18 mouse cellular contexts compared by ENCODE assay signal in genomic region chr19:56710131-56710905, GRCm38 (mm10). TPM values are rescaled to one million over a fixed set of nuclear protein-coding genes. Genes with fewer than 3 reads are reported as not detected.
DNase-seq lines count a peak whose midpoint lies in the region; ATAC-seq and TF ChIP-seq lines count a peak whose summit lies in the region.
"Had no signal": no experiment of that assay in that cellular context is flagged by ENCODE, and none has a peak within 500 bp of the region (broad histone marks: within the 10 kb centered on the region; RNA-seq: fewer than 3 reads in every experiment).

No protein-coding gene starts in this region.

- TF ChIP-seq POLR2A in cortical plate, adult 2 months (IDR thresholded peaks at IDR 0.05; ENCODE audit: extremely low read depth, insufficient read depth, low read length), result peak; percentile 15; the same call in 1 of the 2 replicates

- no peaks in the 10 kb centered on the region for H3K27me3 ChIP-seq in kidney, postnatal 0 days (ENCODE audit: insufficient read depth, low read length)
- 0 out of 2 replicates have a peak, but pooled peaks cover 4% of the 10 kb centered on the region for H3K27me3 ChIP-seq in hindbrain, embryonic 13.5 days
- H3K27me3 ChIP-seq: embryonic facial prominence, embryonic 15.5 days; neural tube, embryonic 12.5 days; stomach, embryonic 15.5 days had no signal

- no peaks in the 10 kb centered on the region for H3K9me3 ChIP-seq in kidney, postnatal 0 days (replicated peaks; ENCODE audit: low read length)
- H3K9me3 ChIP-seq in hindbrain, embryonic 13.5 days, result no peaks in the 10 kb centered on the region
- H3K9me3 ChIP-seq: embryonic facial prominence, embryonic 15.5 days; heart, embryonic 13.5 days; hindbrain, embryonic 12.5 days; liver, embryonic 12.5 days; neural tube, embryonic 12.5 days; stomach, embryonic 15.5 days had no signal

- H3K4me3 ChIP-seq in kidney, postnatal 0 days (replicated peaks; ENCODE audit: low read depth, low read length), result no peak overlapping the region
- 0 out of 2 replicates have a peak overlapping the region, but pooled peaks have one; percentile 7 for H3K4me3 ChIP-seq in cortical plate, adult 2 months (ENCODE audit: insufficient read depth, low read length)
- no peak overlapping the region for H3K4me3 ChIP-seq in hindbrain, embryonic 13.5 days
- H3K4me3 ChIP-seq: embryonic facial prominence, embryonic 15.5 days; heart, embryonic 13.5 days; hindbrain, embryonic 12.5 days; liver, embryonic 12.5 days; neural tube, embryonic 12.5 days; stomach, embryonic 15.5 days had no signal

- H3K4me2 ChIP-seq in kidney, postnatal 0 days (ENCODE audit: low read length), result no peak overlapping the region
- no peak overlapping the region for H3K4me2 ChIP-seq in hindbrain, embryonic 13.5 days
- H3K4me2 ChIP-seq: embryonic facial prominence, embryonic 15.5 days; heart, embryonic 13.5 days; hindbrain, embryonic 12.5 days; liver, embryonic 12.5 days; neural tube, embryonic 12.5 days; stomach, embryonic 15.5 days had no signal

- peak; percentile 59 for DNase-seq in kidney, postnatal 0 days (ENCODE audit: low spot score)
- DNase-seq in kidney, adult 8-10 months, result no peak
- peak; percentile 43 to 45 for DNase-seq in frontal cortex, postnatal 25 days (ENCODE audit: low spot score in 2 of 2)
- peak; percentile 79 to 86 for DNase-seq in left cerebral cortex, postnatal 36 days (ENCODE audit: low spot score in 2 of 2)
- no peak for DNase-seq in heart, postnatal 36 days
- DNase-seq in adrenal gland, adult 2 months, result no peak
- DNase-seq: gastrocnemius, postnatal 10 days; kidney, adult 18-20 months; lung, postnatal 36 days had no signal

- H3K4me1 ChIP-seq in kidney, postnatal 0 days (replicated peaks; ENCODE audit: insufficient read depth, low read length), result no peaks in the 10 kb centered on the region
- H3K4me1 ChIP-seq in cortical plate, adult 2 months (ENCODE audit: control insufficient read depth, insufficient read depth, low read length), result peaks cover 8% of the 10 kb centered on the region; the same call in 1 of the 2 replicates
- H3K4me1 ChIP-seq in hindbrain, embryonic 13.5 days (replicated peaks), result no peaks in the 10 kb centered on the region
- H3K4me1 ChIP-seq: liver, embryonic 12.5 days; neural tube, embryonic 12.5 days had no signal

- no peak overlapping the region for H3K27ac ChIP-seq in kidney, postnatal 0 days
- peak overlapping the region; percentile 57 for H3K27ac ChIP-seq in cortical plate, adult 2 months (ENCODE audit: insufficient read depth, low read length)
- H3K27ac ChIP-seq in hindbrain, embryonic 13.5 days, result no peak overlapping the region
- H3K27ac ChIP-seq: embryonic facial prominence, embryonic 15.5 days; heart, embryonic 13.5 days; hindbrain, embryonic 12.5 days; liver, embryonic 12.5 days; neural tube, embryonic 12.5 days; stomach, embryonic 15.5 days had no signal

- intact Hi-C loops in left cerebral cortex, postnatal 36 days (cut with DNase I), result loop anchor here (2.0 kb wide), 1 partner anchor 260 kb away; no protein-coding TSS in a partner anchor
- intact Hi-C loops in heart, postnatal 36 days (cut with DNase I), result no loop called here

- H3K9ac ChIP-seq in kidney, postnatal 0 days (ENCODE audit: low read depth, low read length), result no peak overlapping the region
- no peak overlapping the region for H3K9ac ChIP-seq in hindbrain, embryonic 13.5 days
- H3K9ac ChIP-seq: embryonic facial prominence, embryonic 15.5 days; heart, embryonic 13.5 days; hindbrain, embryonic 12.5 days; liver, embryonic 12.5 days; neural tube, embryonic 12.5 days; stomach, embryonic 15.5 days had no signal

- WGBS in kidney, postnatal 0 days, result 66% methylated on average over 17 of the region's 17 CpGs
- 88% methylated on average over 17 of the region's 17 CpGs for WGBS in hindbrain, embryonic 13.5 days

- ATAC-seq in kidney, postnatal 0 days (replicated peaks; ENCODE audit: low FRiP score, low read depth), result no peak
- no peak for ATAC-seq in hindbrain, embryonic 13.5 days (ENCODE audit: low FRiP score)
- ATAC-seq: liver, embryonic 12.5 days; midbrain, embryonic 16.5 days had no signal

- H3K36me3 ChIP-seq in kidney, postnatal 0 days (ENCODE audit: insufficient read depth, low read length), result no peaks in the 10 kb centered on the region
- H3K36me3 ChIP-seq in hindbrain, embryonic 13.5 days, result no peaks in the 10 kb centered on the region
- H3K36me3 ChIP-seq: embryonic facial prominence, embryonic 15.5 days; heart, embryonic 13.5 days; hindbrain, embryonic 12.5 days; liver, embryonic 12.5 days; neural tube, embryonic 12.5 days; stomach, embryonic 15.5 days had no signal

- no peak for TF ChIP-seq CTCF in kidney, postnatal 0 days (IDR thresholded peaks at IDR 0.05; ENCODE audit: low read depth)
- no peak for TF ChIP-seq CTCF in cortical plate, adult 2 months (IDR thresholded peaks at IDR 0.05; ENCODE audit: extremely low read depth, insufficient read depth, low read length)

RNA-seq across cellular contexts. Expression of gene Adrb1, which starts 11.7 kb away (rescaled TPM):
- 0.37 and 0.55 TPM in 2 replicates for polyA plus RNA-seq in kidney, postnatal 0 days (2015; fragmentation: Nextera tagmentation; extraction: Ambion mirVana)
- polyA plus RNA-seq in cortical plate, adult 2 months (2012; rRNA removed), result 30.8 and 34.0 TPM in 2 replicates
- 10 to 100 TPM; 43.2 to 50.9 TPM for total RNA-seq in left cerebral cortex, postnatal 36 days (2021)
- 0.31 and 0.44 TPM in 2 replicates for polyA plus RNA-seq in hindbrain, embryonic 13.5 days (2015; fragmentation: Nextera tagmentation; extraction: Ambion mirVana)
- total RNA-seq in heart, postnatal 36 days (2021), result 10 to 100 TPM; 22.5 to 27.4 TPM
- total RNA-seq in adrenal gland, adult 2 months (2021), result 1 to 10 TPM; 2.1 to 7.5 TPM
- 9.5 and 13.9 TPM in 2 replicates for polyA plus RNA-seq in adrenal gland, adult 2 months (2012; rRNA removed)

Comparison
In these comparisons a context has a peak if more than half of its experiments do, and no peak if none do; other contexts are left out.
1. DNase-seq: peak in kidney, postnatal 0 days (single experiment), frontal cortex, postnatal 25 days (2 of 2) and left cerebral cortex, postnatal 36 days (2 of 2); none in kidney, adult 8-10 months (0 of 2), heart, postnatal 36 days (0 of 2) and adrenal gland, adult 2 months (single experiment).